Mouse (Mus musculus) heart, postnatal 0 days (tissue): ENCODE data around the gene St6gal1.

Experiments used
- CTCF ChIP-seq: IDR thresholded peaks from 2 replicates; pipeline ENCODE4 v1.5.1; 2016; ENCODE audit warnings: antibody characterized with exemption, control low read depth, low read depth
- EP300 ChIP-seq: IDR thresholded peaks from 2 replicates; pipeline ENCODE4 v1.6.1; 2016; ENCODE audit warnings: antibody characterized with exemption, low read depth

DNA sequence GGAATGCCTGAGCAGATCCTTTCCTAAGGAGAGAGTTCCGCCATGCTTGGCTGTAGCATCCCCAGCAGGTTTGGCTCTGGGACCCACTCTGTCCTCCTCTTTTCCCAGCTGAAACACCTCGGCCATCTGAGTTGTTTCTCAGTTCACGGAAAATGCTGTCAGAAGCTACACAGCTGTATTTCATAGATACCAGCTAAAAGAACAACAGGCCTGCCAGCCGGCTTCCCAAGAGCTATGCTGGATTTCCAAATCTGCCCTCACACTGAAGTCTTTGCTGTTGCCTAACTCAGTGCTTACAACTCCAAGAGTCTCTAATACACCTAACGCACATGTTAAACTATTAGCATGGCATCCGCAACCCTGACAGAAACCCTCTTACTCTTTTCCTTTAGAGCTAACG lies 146.2 kb downstream of the St6gal1 start:
- TF ChIP-seq EP300 (no peak), CTCF (no peak)
